Mouse (Mus musculus): ENCODE measurements around the gene Sptb.

GRCm38 (mm10) chr12:76549203-76549602, 161.1 kb downstream of the Sptb start:
- TF ChIP-seq EP300 (IDR thresholded peaks at IDR 0.05; ENCODE audit: low read depth) (no peak), CTCF (IDR thresholded peaks at IDR 0.05; ENCODE audit: low read depth) (no peak)

All from heart, postnatal 0 days (tissue).